Mouse (Mus musculus) lung, embryonic 14.5 days (tissue): Measurements from ENCODE around the gene Zc3h14. TPM values are rescaled to one million over a fixed set of nuclear protein-coding genes. Genes with fewer than 3 reads are reported as not detected.
A peak's percentile ranks its signal among the peaks of the same experiment; 100 is the strongest.

Experiments
- ATAC-seq: fragments of 200-750 bp; cut with Nextera tagmentation; 2 replicates; pipeline ENCODE4 v1.8.0; 2017; ENCODE audit warnings: mild to moderate bottlenecking, moderate TSS enrichment, moderate library complexity; ENCODE audit not compliant: insufficient read depth
- DNase-seq: peaks from one replicate; pipeline ENCODE4 v3.0.0-alpha.2; 2015
- H3K27ac ChIP-seq: fragments of 300-500 bp; sonication (generic); 2 replicates; pipeline ENCODE4 v1.5.1; 2014; ENCODE audit warnings: low read depth, mild to moderate bottlenecking, moderate library complexity
- H3K27me3 ChIP-seq: fragments of 300-500 bp; sonication (generic); 2 replicates; pipeline ENCODE4 v1.6.1; 2014; ENCODE audit warnings: low read length, control low read depth; ENCODE audit not compliant: insufficient read depth
- H3K36me3 ChIP-seq: fragments of 300-500 bp; sonication (generic); 2 replicates; pipeline ENCODE4 v1.6.1; 2014; ENCODE audit warnings: control low read depth; ENCODE audit not compliant: insufficient read depth
- H3K4me1 ChIP-seq: fragments of 300-500 bp; sonication (generic); 2 replicates; pipeline ENCODE4 v1.6.1; 2014; ENCODE audit warnings: antibody characterized with exemption, control low read depth; ENCODE audit not compliant: insufficient read depth
- H3K4me2 ChIP-seq: fragments of 300-500 bp; sonication (generic); 2 replicates; pipeline ENCODE4 v1.6.1; 2014; ENCODE audit warnings: mild to moderate bottlenecking
- H3K4me3 ChIP-seq: fragments of 300-500 bp; sonication (generic); 2 replicates; pipeline ENCODE4 v1.5.1; 2014; ENCODE audit warnings: low read depth, low read length
- H3K9ac ChIP-seq: fragments of 300-500 bp; sonication (generic); 2 replicates; pipeline ENCODE4 v1.6.1; 2014
- H3K9me3 ChIP-seq: fragments of 300-500 bp; sonication (generic); 2 replicates; pipeline ENCODE4 v1.6.1; 2016; ENCODE audit warnings: low read depth, low read length, control low read depth
- CTCF ChIP-seq: IDR thresholded peaks from 2 replicates; pipeline ENCODE4 v1.5.1; 2016; ENCODE audit warnings: antibody characterized with exemption, low read depth
- WGBS: fragments of 180-500 bp; shearing (Covaris S2); extraction: QIAGEN DNeasy Blood & Tissue Kit; methylation state at CpG from one replicate; pipeline ENCODE4 v1.1.7; 2014; 5-methylcytosine and 5-hydroxymethylcytosine counted together
- polyA plus RNA-seq: library from polyadenylated mRNA; unstranded; fragments of >200 nt; fragmentation: Nextera tagmentation; extraction: Ambion mirVana; gene quantifications from 2 replicates; pipeline ENCODE4 v1.2.1, GENCODE M21; 2014

Gene Zc3h14
- polyA plus RNA-seq, 1 experiment from 2014 or later, result 154 TPM

GRCm38 (mm10) chr12:98730682-98731081, 16.1 kb upstream of the Zc3h14 start:
- TF ChIP-seq CTCF, result no peak
- H3K27me3 ChIP-seq, result no peaks in the 10 kb centered on the region
- WGBS, result 83% methylated on average over 11 of the region's 11 CpGs
- no peak overlapping the region for H3K4me3 ChIP-seq
- peaks cover 11% of the 10 kb centered on the region; the same call in 1 of the 2 replicates for H3K36me3 ChIP-seq
- 0 out of 2 replicates have a peak, but pooled peaks cover 10% of the 10 kb centered on the region for H3K4me1 ChIP-seq
- H3K9me3 ChIP-seq, result no peaks in the 10 kb centered on the region
- ATAC-seq (no peak), DNase-seq (no peak)
- no peak overlapping the region for H3K27ac ChIP-seq
- no peak overlapping the region for H3K4me2 ChIP-seq
- H3K9ac ChIP-seq, result no peak overlapping the region

GRCm38 (mm10) chr12:98733165-98733564, 13.6 kb upstream of the Zc3h14 start:
- TF ChIP-seq CTCF, result no peak
- no peak for DNase-seq
- H3K9me3 ChIP-seq, result no peaks in the 10 kb centered on the region
- no peak for ATAC-seq
- no peak overlapping the region for H3K27ac ChIP-seq
- H3K9ac ChIP-seq, result no peak overlapping the region
- H3K4me3 ChIP-seq, result peak overlapping the region; percentile 62; the same call in 1 of the 2 replicates
- H3K27me3 ChIP-seq, result no peaks in the 10 kb centered on the region
- H3K4me1 ChIP-seq, result peaks cover 14% of the 10 kb centered on the region
- H3K4me2 ChIP-seq, result peak overlapping the region; percentile 81
- 66% methylated on average over 3 of the region's 3 CpGs for WGBS
- H3K36me3 ChIP-seq, result peaks cover 11% of the 10 kb centered on the region; the same call in 1 of the 2 replicates

- peak overlapping the region; percentile 81 for H3K4me2 ChIP-seq
- H3K4me3 ChIP-seq, result peak overlapping the region; percentile 62
- peaks cover 11% of the 10 kb centered on the region; the same call in 1 of the 2 replicates for H3K36me3 ChIP-seq
- peaks cover 17% of the 10 kb centered on the region for H3K4me1 ChIP-seq
- TF ChIP-seq CTCF, result no peak
- peak overlapping the region; percentile 66 for H3K9ac ChIP-seq
- H3K9me3 ChIP-seq, result no peaks in the 10 kb centered on the region
- no peaks in the 10 kb centered on the region for H3K27me3 ChIP-seq
- H3K27ac ChIP-seq, result no peak overlapping the region
- ATAC-seq (no peak), DNase-seq (no peak)
- 13% methylated on average over 12 of the region's 12 CpGs for WGBS
Observed at GRCm38 (mm10) chr12:98733776-98734175, 13.0 kb upstream of the Zc3h14 start.

- under 1% methylated on average over 30 of the region's 30 CpGs for WGBS
- Histone ChIP-seq H3K36me3 (peaks cover 11% of the 10 kb centered on the region; the same call in 1 of the 2 replicates), H3K9ac (peak overlapping the region; percentile 66), H3K4me1 (peaks cover 17% of the 10 kb centered on the region), H3K4me2 (peak overlapping the region; percentile 81), H3K27me3 (no peaks in the 10 kb centered on the region), H3K4me3 (peak overlapping the region; percentile 62), H3K27ac (peak overlapping the region; percentile 66), H3K9me3 (no peaks in the 10 kb centered on the region)
- no peak for TF ChIP-seq CTCF
- DNase-seq (peak; percentile 93), ATAC-seq (peak; percentile 81)
Observed at GRCm38 (mm10) chr12:98734246-98734879, 12.4 kb upstream of the Zc3h14 start.

- H3K4me2 ChIP-seq, result peak overlapping the region; percentile 81
- 9% methylated on average over 22 of the region's 22 CpGs for WGBS
- peaks cover 7% of the 10 kb centered on the region; the same call in 1 of the 2 replicates for H3K36me3 ChIP-seq
- no peak for TF ChIP-seq CTCF
- H3K27ac ChIP-seq, result peak overlapping the region; percentile 66
- H3K9ac ChIP-seq, result peak overlapping the region; percentile 66
- ATAC-seq, result peak; percentile 3
- H3K4me3 ChIP-seq, result peak overlapping the region; percentile 62
- no peaks in the 10 kb centered on the region for H3K27me3 ChIP-seq
- DNase-seq, result peak; percentile 40
- H3K9me3 ChIP-seq, result no peaks in the 10 kb centered on the region
- peaks cover 17% of the 10 kb centered on the region for H3K4me1 ChIP-seq
Observed at GRCm38 (mm10) chr12:98734880-98735801, 11.6 kb upstream of the Zc3h14 start.

- ATAC-seq (peak; percentile 78), DNase-seq (peak; percentile 82)
- peak within 1 kb of the TSS; percentile 95 for H3K9ac ChIP-seq
- H3K9me3 ChIP-seq, result no peaks in the 10 kb centered on the region
- peak within 1 kb of the TSS; percentile 68 for H3K4me2 ChIP-seq
- no peak for TF ChIP-seq CTCF
- H3K36me3 ChIP-seq, result 0 out of 2 replicates have a peak, but pooled peaks cover 4% of the 10 kb centered on the region
- H3K4me1 ChIP-seq, result peaks cover 19% of the 10 kb centered on the region
- H3K4me3 ChIP-seq, result peak within 1 kb of the TSS; percentile 81
- WGBS, result under 1% methylated on average over 75 of the region's 75 CpGs
- peak within 1 kb of the TSS; percentile 98 for H3K27ac ChIP-seq
- H3K27me3 ChIP-seq, result no peaks in the 10 kb centered on the region
Observed at GRCm38 (mm10) chr12:98736951-98737800, 9.6 kb upstream of the Zc3h14 start, which contains the start of gene Ptpn21. TSS of gene Ptpn21 (minus strand) at chr12:98737405.
